Mouse (Mus musculus) brain, embryonic 14.5 days (tissue): ENCODE measurements around the gene Nr1d2.

ENCODE experiments used
- CTCF ChIP-seq: fragments of 200-500 bp; IDR thresholded peaks from 2 replicates; pipeline ENCODE4 v1.5.1; 2012; ENCODE audit warnings: inconsistent platforms, mild to moderate bottlenecking, moderate library complexity, borderline replicate concordance; ENCODE audit not compliant: insufficient read depth, insufficient read length; ENCODE audit errors: extremely low read depth
- POLR2A ChIP-seq: fragments of 200-500 bp; IDR thresholded peaks from 2 replicates; pipeline ENCODE4 v1.6.1; 2012; ENCODE audit warnings: mild to moderate bottlenecking, inconsistent platforms, borderline replicate concordance; ENCODE audit not compliant: poor library complexity, insufficient read depth, insufficient read length, severe bottlenecking; ENCODE audit errors: extremely low read depth

DNA sequence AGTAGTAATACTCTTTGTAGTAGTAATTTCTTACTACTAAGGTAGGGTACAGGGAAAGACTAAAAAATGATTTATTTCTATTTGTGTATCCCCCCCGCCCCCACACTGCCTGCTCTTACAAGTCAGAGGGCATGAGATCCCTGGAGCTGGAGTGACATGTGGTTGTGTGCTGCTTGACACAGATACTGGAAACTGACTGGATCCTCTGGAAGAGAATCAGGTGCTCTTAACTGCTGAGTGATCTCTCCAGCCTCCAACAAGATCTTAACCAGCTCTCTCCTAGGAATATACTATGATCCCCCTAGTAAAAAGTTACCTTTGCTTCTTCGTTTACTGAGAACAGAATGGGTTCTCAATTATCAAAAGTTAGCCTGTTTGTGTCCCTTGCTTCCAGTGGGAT is 47.5 kb upstream of the Nr1d2 start:
- TF ChIP-seq POLR2A, result no peak
- no peak for TF ChIP-seq CTCF
